Mouse (Mus musculus): Measurements from ENCODE around the gene Dpp6. TPM values are rescaled to one million over a fixed set of nuclear protein-coding genes. Genes with fewer than 3 reads are reported as not detected.

The Dpp6 gene
- total and polyA plus RNA-seq, 3 experiments: not detected

DNA sequence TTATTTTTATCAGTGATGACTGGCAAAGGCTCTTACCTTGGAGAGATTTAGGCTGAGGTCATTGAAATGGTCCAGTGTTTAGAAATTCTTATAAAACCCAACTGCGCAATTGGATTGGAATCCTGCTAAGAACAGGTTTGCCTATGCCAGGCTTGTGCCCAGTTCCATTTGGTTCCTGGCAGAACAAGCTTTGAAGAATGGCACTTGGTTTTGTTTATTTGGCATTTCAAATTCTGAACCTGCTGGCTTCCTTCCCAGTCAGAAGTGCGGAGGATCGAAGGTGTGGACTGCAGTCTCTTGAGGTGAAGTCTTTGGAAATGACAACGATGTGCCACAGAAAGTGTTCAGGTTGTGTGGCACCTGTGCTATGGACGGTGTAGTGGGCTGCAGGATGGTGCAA is 193.6 kb downstream of the Dpp6 start:
- Histone ChIP-seq H3K27me3 (ENCODE audit: control insufficient read depth in 1 of 2, insufficient read depth in 2 of 2, low read length in 2 of 2) (no peaks in the 10 kb centered on the region), H3K36me3 (ENCODE audit: control insufficient read depth in 1 of 2, insufficient read depth in 2 of 2, low read length in 2 of 2) (no peaks in the 10 kb centered on the region), H3K9me3 (replicated peaks; ENCODE audit: insufficient read depth, low read length) (no peaks in the 10 kb centered on the region), H3K27ac (ENCODE audit: control insufficient read depth, low read depth, low read length) (no peak overlapping the region), H3K4me3 (ENCODE audit: control insufficient read depth in 1 of 2, insufficient read depth in 1 of 2, low read depth in 2 of 2, low read length in 2 of 2) (no peak overlapping the region), H3K9ac (ENCODE audit: control insufficient read depth, low read depth, low read length, poor library complexity, severe bottlenecking) (no peak overlapping the region), H3K4me1 (ENCODE audit: control insufficient read depth in 1 of 2, insufficient read depth in 2 of 2, low read length in 2 of 2) (no peaks in the 10 kb centered on the region), H3K79me2 (ENCODE audit: control insufficient read depth, insufficient read depth, low read length, poor library complexity) (no peaks in the 10 kb centered on the region)
- TF ChIP-seq POLR2A (IDR thresholded peaks at IDR 0.05; ENCODE audit: control insufficient read depth in 1 of 2, insufficient read depth in 1 of 2, low read depth in 1 of 2, low read length in 2 of 2, poor library complexity in 1 of 2) (no peak), MEF2A (IDR thresholded peaks at IDR 0.05; ENCODE audit: extremely low read depth, insufficient replicate concordance, low read depth, low read length, poor library complexity, severe bottlenecking) (no peak), ZC3H11A (IDR thresholded peaks at IDR 0.05; ENCODE audit: low read depth, low read length) (no peak), EP300 (IDR thresholded peaks at IDR 0.05; ENCODE audit: low read depth in 1 of 2, low read length in 2 of 2) (no peak), POLR2AphosphoS2 (IDR thresholded peaks at IDR 0.05; ENCODE audit: low read length) (no peak), ZKSCAN1 (IDR thresholded peaks at IDR 0.05; ENCODE audit: low read depth, low read length) (no peak), SMC3 (IDR thresholded peaks at IDR 0.05; ENCODE audit: low read depth, low read length) (no peak), RCOR1 (IDR thresholded peaks at IDR 0.05; ENCODE audit: low read depth, low read length) (no peak), MAFK (IDR thresholded peaks at IDR 0.05; ENCODE audit: borderline replicate concordance, low read depth, low read length) (no peak), BHLHE40 (IDR thresholded peaks at IDR 0.05; ENCODE audit: borderline replicate concordance, low read depth, low read length) (no peak), ZNF384 (IDR thresholded peaks at IDR 0.05; ENCODE audit: low read depth, low read length) (no peak), ELF1 (IDR thresholded peaks at IDR 0.05; ENCODE audit: low read depth, low read length) (no peak), MAZ (IDR thresholded peaks at IDR 0.05; ENCODE audit: low read depth, low read length) (no peak)
- DNase-seq (ENCODE audit: low read depth, low spot score): no peak

GRCm38 (mm10) chr5:27018314-27018956 is 201.4 kb downstream of the Dpp6 start:
- H3K9ac ChIP-seq (ENCODE audit: control insufficient read depth, low read depth, low read length, poor library complexity, severe bottlenecking): no peak overlapping the region
- H3K27ac ChIP-seq (ENCODE audit: control insufficient read depth, low read depth, low read length): no peak overlapping the region
- H3K4me3 ChIP-seq (ENCODE audit: control insufficient read depth in 1 of 2, insufficient read depth in 1 of 2, low read depth in 2 of 2, low read length in 2 of 2): no peak overlapping the region
- H3K36me3 ChIP-seq (ENCODE audit: control insufficient read depth in 1 of 2, insufficient read depth in 2 of 2, low read length in 2 of 2): no peaks in the 10 kb centered on the region
- no peaks in the 10 kb centered on the region for H3K9me3 ChIP-seq (replicated peaks; ENCODE audit: insufficient read depth, low read length)
- H3K27me3 ChIP-seq (ENCODE audit: control insufficient read depth in 1 of 2, insufficient read depth in 2 of 2, low read length in 2 of 2): no peaks in the 10 kb centered on the region
- no peak for DNase-seq (ENCODE audit: low read depth, low spot score)
- TF ChIP-seq MAX (IDR thresholded peaks at IDR 0.05; ENCODE audit: low read length) (no peak), RCOR1 (IDR thresholded peaks at IDR 0.05; ENCODE audit: low read depth, low read length) (no peak), E2F4 (IDR thresholded peaks at IDR 0.05; ENCODE audit: borderline replicate concordance, low read depth, low read length) (no peak), EP300 (IDR thresholded peaks at IDR 0.05; ENCODE audit: low read depth in 1 of 2, low read length in 2 of 2) (no peak), USF2 (IDR thresholded peaks at IDR 0.05; ENCODE audit: borderline replicate concordance in 1 of 2, insufficient read depth in 1 of 2, low read depth in 1 of 2, low read length in 2 of 2) (no peak), MEF2A (IDR thresholded peaks at IDR 0.05; ENCODE audit: extremely low read depth, insufficient replicate concordance, low read depth, low read length, poor library complexity, severe bottlenecking) (no peak), ZKSCAN1 (IDR thresholded peaks at IDR 0.05; ENCODE audit: low read depth, low read length) (no peak), ELF1 (IDR thresholded peaks at IDR 0.05; ENCODE audit: low read depth, low read length) (no peak), NRF1 (IDR thresholded peaks at IDR 0.05; ENCODE audit: insufficient read depth, low read depth, low read length, poor library complexity, severe bottlenecking) (no peak), NELFE (IDR thresholded peaks at IDR 0.05; ENCODE audit: low read depth, low read length) (no peak)
- no peaks in the 10 kb centered on the region for H3K79me2 ChIP-seq (ENCODE audit: control insufficient read depth, insufficient read depth, low read length, poor library complexity)
- no peaks in the 10 kb centered on the region for H3K4me1 ChIP-seq (ENCODE audit: control insufficient read depth in 1 of 2, insufficient read depth in 2 of 2, low read length in 2 of 2)

Measured in MEL (cell line).